Comparison of ENCODE assay signal across 8 mouse cellular contexts in the genomic region with DNA sequence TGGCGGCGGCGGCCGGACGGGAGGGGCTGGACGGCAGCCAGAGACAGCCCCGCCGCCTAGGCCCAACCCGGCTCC. TPM values are rescaled to one million over a fixed set of nuclear protein-coding genes. Genes with fewer than 3 reads are reported as not detected.
DNase-seq lines count a peak whose midpoint lies in the region; ATAC-seq and TF ChIP-seq lines count a peak whose summit lies in the region.

TSS of gene Setd3 (minus strand) at position 69 of the 75 bp plus-strand sequence.

- H3K27ac ChIP-seq in embryonic facial prominence, embryonic 11.5 days (replicated peaks; ENCODE audit: low read depth, low read length), result peak within 1 kb of the TSS; percentile 77
- peak within 1 kb of the TSS; percentile 87 for H3K27ac ChIP-seq in heart, embryonic 13.5 days (replicated peaks)

- no peaks in the 10 kb centered on the region for H3K36me3 ChIP-seq in embryonic facial prominence, embryonic 11.5 days (replicated peaks; ENCODE audit: control insufficient read depth, insufficient read depth, low read depth, low read length)
- peaks cover 24% of the 10 kb centered on the region for H3K36me3 ChIP-seq in heart, embryonic 13.5 days
- H3K36me3 ChIP-seq in myocyte (ENCODE audit: control insufficient read depth, insufficient read depth), result peaks cover 12% of the 10 kb centered on the region

- H3K4me3 ChIP-seq in lung, adult 2 months (replicated peaks; ENCODE audit: extremely low read depth, low read depth, low read length), result peak within 1 kb of the TSS; percentile 81
- H3K4me3 ChIP-seq in embryonic facial prominence, embryonic 11.5 days (ENCODE audit: low read depth, low read length), result peak within 1 kb of the TSS; percentile 99
- H3K4me3 ChIP-seq in heart, embryonic 13.5 days, result peak within 1 kb of the TSS; percentile 68
- peak within 1 kb of the TSS; percentile 63 for H3K4me3 ChIP-seq in myocyte

- peak within 1 kb of the TSS; percentile 94 for H3K9ac ChIP-seq in embryonic facial prominence, embryonic 11.5 days (replicated peaks; ENCODE audit: low read length)
- H3K9ac ChIP-seq in heart, embryonic 13.5 days, result peak within 1 kb of the TSS; percentile 97

- no peaks in the 10 kb centered on the region for H3K27me3 ChIP-seq in embryonic facial prominence, embryonic 11.5 days (ENCODE audit: control insufficient read depth, insufficient read depth, low read length)
- H3K27me3 ChIP-seq in heart, embryonic 13.5 days (replicated peaks), result no peaks in the 10 kb centered on the region
- H3K27me3 ChIP-seq in myocyte (ENCODE audit: control insufficient read depth, insufficient read depth, insufficient read length), result no peaks in the 10 kb centered on the region

- WGBS in lung, adult 2 months, result 1% methylated on average over 9 of the region's 9 CpGs
- WGBS in embryonic facial prominence, embryonic 11.5 days, result no CpG with 5 or more reads among the region's 9 CpGs
- WGBS in heart, embryonic 13.5 days, result 0% methylated on average over 9 of the region's 9 CpGs

- intact Hi-C loops in left cerebral cortex, postnatal 14 days (cut with DNase I), result no loop called here

- peaks cover 15% of the 10 kb centered on the region for H3K4me1 ChIP-seq in lung, adult 2 months (ENCODE audit: control insufficient read depth, insufficient read depth, low read length)
- H3K4me1 ChIP-seq in embryonic facial prominence, embryonic 11.5 days (ENCODE audit: control insufficient read depth, insufficient read depth, low read length), result no peaks in the 10 kb centered on the region; the same call in 1 of the 2 replicates
- peaks cover 44% of the 10 kb centered on the region for H3K4me1 ChIP-seq in heart, embryonic 13.5 days

- peak within 1 kb of the TSS; percentile 85 for H3K4me2 ChIP-seq in embryonic facial prominence, embryonic 11.5 days (ENCODE audit: low read depth, low read length)
- H3K4me2 ChIP-seq in heart, embryonic 13.5 days, result peak within 1 kb of the TSS; percentile 95
- H3K4me2 ChIP-seq in myocyte (ENCODE audit: low read depth), result peak within 1 kb of the TSS; percentile 87

- ATAC-seq in embryonic facial prominence, embryonic 11.5 days (replicated peaks; ENCODE audit: insufficient number of reproducible peaks, low FRiP score, low TSS enrichment, low read depth), result no peak
- ATAC-seq in heart, embryonic 13.5 days (ENCODE audit: extremely low read depth, insufficient number of reproducible peaks, low FRiP score, low TSS enrichment), result no peak

- no peak for TF ChIP-seq POLR2A in lung, adult 2 months (IDR thresholded peaks at IDR 0.05; ENCODE audit: borderline replicate concordance, extremely low read depth, low read depth, low read length)
- TF ChIP-seq POLR2A in myocyte (IDR thresholded peaks at IDR 0.05; ENCODE audit: insufficient read length, low read depth), result no peak

- no peaks in the 10 kb centered on the region for H3K9me3 ChIP-seq in embryonic facial prominence, embryonic 11.5 days (replicated peaks; ENCODE audit: control insufficient read depth, low read length)
- H3K9me3 ChIP-seq in heart, embryonic 13.5 days, result no peaks in the 10 kb centered on the region

- H3K79me2 ChIP-seq in myocyte (ENCODE audit: control insufficient read depth, insufficient read depth), result peaks cover 88% of the 10 kb centered on the region

- TF ChIP-seq CTCF in lung, adult 2 months (IDR thresholded peaks at IDR 0.05; ENCODE audit: insufficient read depth, low read length), result no peak

- peak within 1 kb of the TSS; percentile 93 for H3ac ChIP-seq in myocyte (ENCODE audit: control insufficient read depth, insufficient read length)

- DNase-seq in lung, adult 2 months, result no peak
- no peak for DNase-seq in lung, postnatal 4 days
- no peak for DNase-seq in embryonic facial prominence, embryonic 11.5 days (ENCODE audit: low spot score)
- no peak for DNase-seq in left cerebral cortex, postnatal 14 days (ENCODE audit: low spot score in 2 of 2)
- DNase-seq in B cell, adult 2 months, result no peak
- no peak for DNase-seq in Muller cell, postnatal 12 days (ENCODE audit: inconsistent ontology term)

TF ChIP-seq in myocyte, 11 proteins besides CTCF, POLR2A, EP300 and RAD21:
- TF ChIP-seq TCF3 (IDR thresholded peaks at IDR 0.05; ENCODE audit: insufficient read length, low read depth) (no peak), SRF (IDR thresholded peaks at IDR 0.05; ENCODE audit: control insufficient read depth, insufficient read length, low read depth) (no peak), CEBPB (IDR thresholded peaks at IDR 0.05; ENCODE audit: insufficient read depth, poor library complexity, severe bottlenecking) (no peak), POLR2AphosphoS2 (IDR thresholded peaks at IDR 0.05; ENCODE audit: insufficient read length, low read depth) (no peak), USF1 (IDR thresholded peaks at IDR 0.05; ENCODE audit: low read depth) (no peak), E2F4 (IDR thresholded peaks at IDR 0.05; ENCODE audit: insufficient read depth) (no peak), REST (IDR thresholded peaks at IDR 0.05; ENCODE audit: insufficient read depth, insufficient read length) (no peak), MYOD1 (IDR thresholded peaks at IDR 0.05; ENCODE audit: control insufficient read depth in 1 of 3, insufficient read length in 2 of 3, low read depth in 2 of 3) (no peak), MYOG (IDR thresholded peaks at IDR 0.05; ENCODE audit: control insufficient read depth in 1 of 3, insufficient read depth in 1 of 3, insufficient read length in 2 of 3, low read depth in 2 of 3) (no peak), TCF12 (IDR thresholded peaks at IDR 0.05; ENCODE audit: insufficient read depth, poor library complexity, severe bottlenecking) (no peak)

RNA-seq across cellular contexts. Expression of gene Setd3, which starts in this region (rescaled TPM):
- polyA plus RNA-seq in lung, adult 2 months (2012; rRNA removed), result 19.8 and 28.4 TPM in 2 replicates
- 86.6 and 101 TPM in 2 replicates for polyA plus RNA-seq in embryonic facial prominence, embryonic 11.5 days (2014; fragmentation: Nextera tagmentation; extraction: Ambion mirVana)
- 63.0 and 65.7 TPM in 2 replicates for polyA plus RNA-seq in heart, embryonic 13.5 days (2015; fragmentation: Nextera tagmentation; extraction: Ambion mirVana)
- total RNA-seq in left cerebral cortex, postnatal 14 days (2021), result 100 to 1,000 TPM; 123 to 127 TPM
- 54.0 TPM for polyA plus RNA-seq in myocyte (2012; fragmentation: generic; extraction: Trizol)
